Mouse (Mus musculus): Measurements from ENCODE around the gene Pyy. TPM values are rescaled to one million over a fixed set of nuclear protein-coding genes. Genes with fewer than 3 reads are reported as not detected.
A peak's percentile ranks its signal among the peaks of the same experiment; 100 is the strongest.

Pyy gene
- polyA plus RNA-seq, 2 experiments, result not detected

DNA sequence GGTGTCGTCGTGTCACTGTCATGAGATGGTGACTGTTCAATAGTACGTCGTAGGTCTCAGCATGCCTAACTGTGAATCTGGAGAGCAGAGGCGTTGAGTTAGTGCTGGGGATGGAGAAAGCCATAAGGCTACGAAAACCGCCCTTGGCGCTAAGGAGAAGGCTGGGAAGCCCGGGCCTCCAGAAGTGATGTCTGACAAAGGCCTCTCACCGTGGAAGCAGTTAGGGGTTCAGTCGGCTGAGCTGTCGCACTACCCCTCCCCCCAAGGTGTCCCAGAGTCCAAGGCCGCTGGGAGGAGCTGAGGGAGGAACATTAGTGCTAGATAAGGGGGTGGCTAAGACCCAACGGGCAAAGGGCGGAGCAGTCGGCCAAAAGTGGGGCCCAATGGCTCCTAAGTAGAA, 38.4 kb upstream of the Pyy start:
- Histone ChIP-seq H3K4me1 (ENCODE audit: control insufficient read depth, insufficient read depth, low read length) (peaks cover 12% of the 10 kb centered on the region), H3K27ac (replicated peaks; ENCODE audit: low read depth, low read length) (no peak overlapping the region), H3K4me2 (replicated peaks; ENCODE audit: low read depth, low read length, severe bottlenecking) (peak overlapping the region; percentile 48; the same call in 1 of the 2 replicates), H3K9ac (ENCODE audit: low read depth, low read length, severe bottlenecking) (no peak overlapping the region), H3K9me3 (ENCODE audit: control insufficient read depth, low read length) (no peaks in the 10 kb centered on the region), H3K36me3 (ENCODE audit: control insufficient read depth, insufficient read depth, low read length) (no peaks in the 10 kb centered on the region), H3K27me3 (ENCODE audit: control insufficient read depth, insufficient read depth, low read length) (peaks cover 58% of the 10 kb centered on the region), H3K4me3 (replicated peaks; ENCODE audit: low read length) (peak overlapping the region; percentile 31)
- no peak for ATAC-seq (ENCODE audit: low FRiP score, low read depth)
- no peak for DNase-seq (ENCODE audit: low spot score)
- 3% methylated on average over 16 of the region's 16 CpGs for WGBS
- TF ChIP-seq POLR2A (IDR thresholded peaks at IDR 0.05; ENCODE audit: borderline replicate concordance, extremely low read depth, insufficient read depth, insufficient read length), result no peak

DNA sequence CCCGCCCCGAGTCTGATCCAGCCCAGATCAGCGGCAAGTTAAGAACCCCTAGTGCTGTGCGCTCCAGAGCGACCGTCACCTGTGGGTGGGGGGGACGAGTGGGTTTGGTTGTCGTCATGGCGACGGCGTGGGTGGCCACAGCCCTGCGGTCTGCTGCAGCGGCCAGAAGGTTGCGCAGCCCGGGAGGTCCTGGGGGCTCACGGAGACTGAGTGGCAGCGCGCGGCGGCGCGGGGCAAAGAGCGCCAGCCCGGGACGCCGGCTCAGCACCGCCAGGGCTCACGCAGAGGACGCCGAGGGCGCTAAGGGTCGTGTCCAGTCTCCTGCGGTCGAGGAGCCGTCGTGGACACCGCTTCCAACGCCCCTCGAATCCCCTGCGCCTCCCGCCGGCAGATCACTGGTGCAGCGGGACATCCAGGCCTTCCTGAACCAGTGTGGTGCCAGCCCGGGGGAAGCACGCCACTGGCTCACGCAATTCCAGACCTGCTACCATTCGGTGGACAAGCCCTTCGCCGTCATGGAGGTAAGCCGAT, 37.9 kb upstream of the Pyy start, which contains the start of gene Nags:
TSS of gene Nags (plus strand) at position 43 of the 531 bp plus-strand sequence.
- WGBS, result under 1% methylated on average over 45 of the region's 50 CpGs
- no peak for DNase-seq (ENCODE audit: low spot score)
- H3K9me3 ChIP-seq (ENCODE audit: control insufficient read depth, low read length), result no peaks in the 10 kb centered on the region
- H3K4me1 ChIP-seq (ENCODE audit: control insufficient read depth, insufficient read depth, low read length), result peaks cover 12% of the 10 kb centered on the region
- peaks cover 58% of the 10 kb centered on the region for H3K27me3 ChIP-seq (ENCODE audit: control insufficient read depth, insufficient read depth, low read length)
- H3K36me3 ChIP-seq (ENCODE audit: control insufficient read depth, insufficient read depth, low read length), result no peaks in the 10 kb centered on the region
- peak within 1 kb of the TSS; percentile 31 for H3K4me3 ChIP-seq (replicated peaks; ENCODE audit: low read length)
- H3K27ac ChIP-seq (replicated peaks; ENCODE audit: low read depth, low read length), result no peak within 1 kb of the TSS
- no peak for TF ChIP-seq POLR2A (IDR thresholded peaks at IDR 0.05; ENCODE audit: borderline replicate concordance, extremely low read depth, insufficient read depth, insufficient read length)
- peak within 1 kb of the TSS; percentile 44; the same call in 1 of the 2 replicates for H3K9ac ChIP-seq (ENCODE audit: low read depth, low read length, severe bottlenecking)
- ATAC-seq (ENCODE audit: low FRiP score, low read depth), result 0 out of 2 replicates have a peak, but pooled peaks have one; percentile 17
- peak within 1 kb of the TSS; percentile 48 for H3K4me2 ChIP-seq (replicated peaks; ENCODE audit: low read depth, low read length, severe bottlenecking)

DNA sequence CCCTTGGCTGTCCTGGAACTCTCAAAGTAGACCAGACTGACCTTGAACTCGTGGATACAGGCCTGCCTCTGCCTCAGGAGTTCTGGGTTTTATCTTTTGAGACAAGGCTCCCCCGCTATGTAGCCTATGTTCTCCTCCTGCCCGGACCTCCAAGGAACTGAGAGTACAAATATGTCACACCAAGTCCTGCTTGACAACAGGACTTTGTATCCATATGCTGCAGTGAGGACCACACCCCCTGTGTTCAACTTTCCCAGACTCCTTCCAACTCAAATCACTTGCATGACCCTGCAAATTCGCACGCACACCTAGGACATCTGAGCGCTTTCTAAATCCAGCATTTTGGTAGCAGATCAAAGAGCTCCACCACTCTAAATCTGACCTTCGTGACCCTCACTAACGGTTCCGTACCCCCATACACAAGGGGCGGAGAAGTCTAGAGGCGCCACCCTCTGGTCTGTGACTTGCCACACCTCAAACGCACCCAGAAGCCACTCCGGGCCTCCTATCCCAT, 37.4 kb upstream of the Pyy start:
- WGBS, result 20% methylated on average over 13 of the region's 13 CpGs
- Histone ChIP-seq H3K27ac (replicated peaks; ENCODE audit: low read depth, low read length) (no peak overlapping the region), H3K9ac (ENCODE audit: low read depth, low read length, severe bottlenecking) (peak overlapping the region; percentile 44; the same call in 1 of the 2 replicates)

DNA sequence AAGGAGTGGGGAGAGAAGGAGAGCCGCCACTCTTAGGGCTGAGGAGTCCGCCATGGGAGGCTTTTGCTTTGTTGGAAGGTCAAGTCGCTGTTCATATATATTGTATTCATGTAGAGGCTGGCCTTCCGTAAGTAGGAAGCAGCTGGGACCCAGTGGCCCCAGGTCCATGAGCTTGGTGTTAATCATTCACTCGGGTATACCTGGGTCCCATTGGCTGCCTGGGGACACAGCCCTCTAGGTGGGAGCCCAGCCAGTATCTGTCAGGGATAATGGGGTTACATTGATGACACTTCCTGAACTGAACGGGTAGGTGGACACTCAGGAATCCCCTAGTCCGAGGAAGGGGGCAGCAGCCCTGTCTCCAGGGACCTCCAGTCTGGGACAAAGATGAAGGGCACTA, 34.7 kb upstream of the Pyy start:
- DNase-seq (ENCODE audit: low spot score) (no peak), ATAC-seq (ENCODE audit: low FRiP score, low read depth) (no peak)
- Histone ChIP-seq H3K4me3 (replicated peaks; ENCODE audit: low read length) (no peak overlapping the region), H3K9me3 (ENCODE audit: control insufficient read depth, low read length) (no peaks in the 10 kb centered on the region), H3K4me1 (ENCODE audit: control insufficient read depth, insufficient read depth, low read length) (peaks cover 11% of the 10 kb centered on the region), H3K27ac (replicated peaks; ENCODE audit: low read depth, low read length) (no peak overlapping the region), H3K9ac (ENCODE audit: low read depth, low read length, severe bottlenecking) (no peak overlapping the region), H3K27me3 (ENCODE audit: control insufficient read depth, insufficient read depth, low read length) (peaks cover 39% of the 10 kb centered on the region), H3K4me2 (replicated peaks; ENCODE audit: low read depth, low read length, severe bottlenecking) (no peak overlapping the region), H3K36me3 (ENCODE audit: control insufficient read depth, insufficient read depth, low read length) (no peaks in the 10 kb centered on the region)
- 68% methylated on average over 7 of the region's 7 CpGs for WGBS
- no peak for TF ChIP-seq POLR2A (IDR thresholded peaks at IDR 0.05; ENCODE audit: borderline replicate concordance, extremely low read depth, insufficient read depth, insufficient read length)

More for the DNA sequence above, 37.4 kb upstream of the Pyy start:
- DNase-seq (ENCODE audit: low spot score) (no peak), ATAC-seq (ENCODE audit: low FRiP score, low read depth) (no peak)
- Histone ChIP-seq H3K4me3 (replicated peaks; ENCODE audit: low read length) (peak overlapping the region; percentile 31), H3K36me3 (ENCODE audit: control insufficient read depth, insufficient read depth, low read length) (no peaks in the 10 kb centered on the region), H3K4me1 (ENCODE audit: control insufficient read depth, insufficient read depth, low read length) (peaks cover 12% of the 10 kb centered on the region), H3K27me3 (ENCODE audit: control insufficient read depth, insufficient read depth, low read length) (peaks cover 58% of the 10 kb centered on the region), H3K4me2 (replicated peaks; ENCODE audit: low read depth, low read length, severe bottlenecking) (peak overlapping the region; percentile 48), H3K9me3 (ENCODE audit: control insufficient read depth, low read length) (no peaks in the 10 kb centered on the region)
- no peak for TF ChIP-seq POLR2A (IDR thresholded peaks at IDR 0.05; ENCODE audit: borderline replicate concordance, extremely low read depth, insufficient read depth, insufficient read length)

DNA sequence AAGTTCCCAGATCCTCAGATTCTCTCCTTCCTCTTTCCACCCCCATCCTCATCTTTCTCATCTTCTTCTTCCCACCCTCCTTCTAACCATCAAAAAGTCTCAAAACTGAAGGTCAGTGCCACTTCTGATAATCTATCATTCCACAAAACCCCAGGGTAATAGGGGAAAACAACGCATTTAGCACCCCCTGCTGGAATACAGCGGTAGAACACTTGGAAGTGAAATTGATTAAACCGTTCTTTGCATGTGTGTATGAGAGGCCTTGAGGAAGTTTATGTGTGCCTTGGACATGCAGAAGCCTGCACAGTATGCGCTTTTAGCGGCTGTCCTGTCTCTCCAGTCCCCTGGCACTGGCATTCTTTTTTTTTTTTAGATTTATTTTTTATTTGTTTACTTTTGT, 32.9 kb upstream of the Pyy start:
- H3K4me1 ChIP-seq (ENCODE audit: control insufficient read depth, insufficient read depth, low read length), result peaks cover 4% of the 10 kb centered on the region; the same call in 1 of the 2 replicates
- no peaks in the 10 kb centered on the region for H3K36me3 ChIP-seq (ENCODE audit: control insufficient read depth, insufficient read depth, low read length)
- TF ChIP-seq POLR2A (IDR thresholded peaks at IDR 0.05; ENCODE audit: borderline replicate concordance, extremely low read depth, insufficient read depth, insufficient read length), result no peak

More for the DNA sequence above, 32.9 kb upstream of the Pyy start:
- no peak overlapping the region for H3K9ac ChIP-seq (ENCODE audit: low read depth, low read length, severe bottlenecking)
- H3K27me3 ChIP-seq (ENCODE audit: control insufficient read depth, insufficient read depth, low read length), result peaks cover 20% of the 10 kb centered on the region
- no peak overlapping the region for H3K4me2 ChIP-seq (replicated peaks; ENCODE audit: low read depth, low read length, severe bottlenecking)
- ATAC-seq (ENCODE audit: low FRiP score, low read depth), result no peak
- H3K9me3 ChIP-seq (ENCODE audit: control insufficient read depth, low read length), result no peaks in the 10 kb centered on the region
- H3K4me3 ChIP-seq (replicated peaks; ENCODE audit: low read length), result no peak overlapping the region
- no peak overlapping the region for H3K27ac ChIP-seq (replicated peaks; ENCODE audit: low read depth, low read length)
- DNase-seq (ENCODE audit: low spot score), result peak; percentile 74
- WGBS, result 3% methylated on average over 5 of the region's 5 CpGs
